Mouse (Mus musculus) kidney, postnatal 36 days (tissue): ENCODE measurements around the gene Ephb4.

ENCODE experiments used
- DNase-seq, 2 experiments: peaks; one replicate each; pipeline ENCODE4 v3.0.0; 2021 to 2022; ENCODE audit warnings: mixed read lengths in 2 of 2

Ephb4 gene

GRCm38 (mm10) chr5:137373371-137373950 lies 23.6 kb downstream of the Ephb4 start:
- DNase-seq: no peak

- no peak for DNase-seq
Measured at GRCm38 (mm10) chr5:137374521-137375080, 24.7 kb downstream of the Ephb4 start.

- DNase-seq: peak; percentile 81 to 87
Measured at GRCm38 (mm10) chr5:137375627-137376026, 25.7 kb downstream of the Ephb4 start.

- DNase-seq: peak; percentile 63 to 66
Measured at GRCm38 (mm10) chr5:137376198-137376597, 26.3 kb downstream of the Ephb4 start.

GRCm38 (mm10) chr5:137376722-137377121 lies 26.8 kb downstream of the Ephb4 start:
- no peak for DNase-seq

GRCm38 (mm10) chr5:137377176-137377575 lies 27.3 kb downstream of the Ephb4 start:
- peak; percentile 46 to 51 for DNase-seq

- no peak for DNase-seq
Measured at GRCm38 (mm10) chr5:137377603-137378002, 27.7 kb downstream of the Ephb4 start.

GRCm38 (mm10) chr5:137381152-137381551 lies 31.2 kb downstream of the Ephb4 start:
- DNase-seq: peak; percentile 76 to 89

GRCm38 (mm10) chr5:137383441-137383840 lies 33.5 kb downstream of the Ephb4 start:
- no peak for DNase-seq

GRCm38 (mm10) chr5:137386712-137387111 lies 36.8 kb downstream of the Ephb4 start:
- no peak for DNase-seq

GRCm38 (mm10) chr5:137391641-137392040 lies 41.7 kb downstream of the Ephb4 start:
- no peak for DNase-seq

GRCm38 (mm10) chr5:137394456-137394855 lies 44.5 kb downstream of the Ephb4 start:
- no peak for DNase-seq

GRCm38 (mm10) chr5:137404081-137404480 lies 54.2 kb downstream of the Ephb4 start:
- no peak for DNase-seq

- no peak for DNase-seq
Measured at GRCm38 (mm10) chr5:137409451-137409850, 59.5 kb downstream of the Ephb4 start.

GRCm38 (mm10) chr5:137410066-137410465 lies 60.2 kb downstream of the Ephb4 start:
- no peak for DNase-seq

GRCm38 (mm10) chr5:137410549-137410948 lies 60.6 kb downstream of the Ephb4 start:
- DNase-seq: no peak

- DNase-seq: no peak
Measured at GRCm38 (mm10) chr5:137411235-137411634, 61.3 kb downstream of the Ephb4 start.

- no peak for DNase-seq
Measured at GRCm38 (mm10) chr5:137414253-137414652, 64.3 kb downstream of the Ephb4 start.

GRCm38 (mm10) chr5:137419105-137419504 lies 69.2 kb downstream of the Ephb4 start:
- peak; percentile 3 to 16 for DNase-seq

- no peak for DNase-seq
Measured at GRCm38 (mm10) chr5:137419841-137420240, 69.9 kb downstream of the Ephb4 start.

- DNase-seq: no peak
Measured at GRCm38 (mm10) chr5:137425648-137426047, 75.7 kb downstream of the Ephb4 start.
